In the genomic region with DNA sequence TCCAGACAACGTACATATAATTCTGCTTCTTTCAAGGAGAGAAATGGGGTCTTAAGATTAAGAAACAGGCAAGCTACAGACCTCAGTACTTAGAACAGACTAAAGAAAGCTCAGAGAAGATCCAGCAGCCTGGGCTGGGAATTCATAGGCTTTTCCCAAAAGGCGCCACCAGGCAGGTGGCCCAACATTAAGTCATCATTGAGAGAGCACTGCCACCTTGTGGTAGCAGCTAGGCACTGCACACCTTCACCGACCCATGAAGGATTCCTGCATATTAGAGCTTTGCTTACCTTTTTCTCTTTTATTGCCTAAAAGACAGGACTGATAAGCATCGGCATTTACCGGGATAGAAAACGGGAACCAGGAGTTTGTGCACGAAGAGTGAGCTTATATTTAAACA, we compare ENCODE assay signal across 7 mouse cellular contexts. TPM values are rescaled to one million over a fixed set of nuclear protein-coding genes. Genes with fewer than 3 reads are reported as not detected.
DNase-seq lines count a peak whose midpoint lies in the region; ATAC-seq and TF ChIP-seq lines count a peak whose summit lies in the region.

No protein-coding gene starts in this region.

- no peaks in the 10 kb centered on the region for H3K36me3 ChIP-seq in forebrain, embryonic 12.5 days (replicated peaks)
- H3K36me3 ChIP-seq in hindbrain, embryonic 12.5 days, result no peaks in the 10 kb centered on the region

- peak; percentile 1 for DNase-seq in Patski (ENCODE audit: low read depth, low spot score)
- DNase-seq in c-Kit-positive CD71-positive TER-119-negative erythroid progenitor cells, embryonic 14.5 days (ENCODE audit: low read depth), result peak; percentile 11
- peak; percentile 86 to 87 for DNase-seq in layer of hippocampus, postnatal 14 days (ENCODE audit: low spot score in 2 of 2)
- peak; percentile 75 for DNase-seq in right cerebral cortex, postnatal 14 days

- H3K27me3 ChIP-seq in Patski, result peaks cover 2% of the 10 kb centered on the region
- no peaks in the 10 kb centered on the region for H3K27me3 ChIP-seq in forebrain, embryonic 12.5 days
- no peaks in the 10 kb centered on the region for H3K27me3 ChIP-seq in hindbrain, embryonic 12.5 days

- H3K4me3 ChIP-seq in forebrain, embryonic 12.5 days (replicated peaks), result no peak overlapping the region
- no peak overlapping the region for H3K4me3 ChIP-seq in hindbrain, embryonic 12.5 days

- in situ Hi-C loops in Patski (cut with MboI; ENCODE audit: low pct_unique_long_range_greater_than_20kb), result no loop called here

- H3K9me3 ChIP-seq in forebrain, embryonic 12.5 days, result no peaks in the 10 kb centered on the region
- H3K9me3 ChIP-seq in hindbrain, embryonic 12.5 days (replicated peaks), result no peaks in the 10 kb centered on the region

- H3K27ac ChIP-seq in forebrain, embryonic 12.5 days, result no peak overlapping the region
- H3K27ac ChIP-seq in hindbrain, embryonic 12.5 days, result no peak overlapping the region

- TF ChIP-seq CTCF in Patski (IDR thresholded peaks at IDR 0.05), result peak; percentile 90

- peak; percentile 89 for ATAC-seq in Patski
- ATAC-seq in forebrain, embryonic 12.5 days (ENCODE audit: low FRiP score), result peak; percentile 53; the same call in 1 of the 2 replicates
- ATAC-seq in hindbrain, embryonic 12.5 days (ENCODE audit: low FRiP score), result peak; percentile 64; the same call in 1 of the 2 replicates
- ATAC-seq in megakaryocyte progenitor cell, adult 5-6 weeks (replicated peaks; ENCODE audit: poor library complexity), result peak; percentile 95

- CTCF ChIA-PET in Patski (lab: Charles Lee), result interaction anchor here (0.7 to 3.1 kb wide), 25 partner anchors 8 to 173 kb away, joined by 3 to 36 read pairs (median 5); a partner anchor contains a TSS

- WGBS in forebrain, embryonic 12.5 days, result 16% methylated on average over 7 of the region's 7 CpGs
- WGBS in hindbrain, embryonic 12.5 days, result 19% methylated on average over 7 of the region's 7 CpGs

- POLR2A ChIA-PET in Patski (lab: Charles Lee), result no interaction called here

- no peak overlapping the region for H3K9ac ChIP-seq in forebrain, embryonic 12.5 days
- H3K9ac ChIP-seq in hindbrain, embryonic 12.5 days, result no peak overlapping the region

- no peaks in the 10 kb centered on the region for H3K4me1 ChIP-seq in forebrain, embryonic 12.5 days
- H3K4me1 ChIP-seq in hindbrain, embryonic 12.5 days, result no peaks in the 10 kb centered on the region

- H3K4me2 ChIP-seq in forebrain, embryonic 12.5 days, result no peak overlapping the region
- no peak overlapping the region for H3K4me2 ChIP-seq in hindbrain, embryonic 12.5 days (replicated peaks)

RNA-seq across cellular contexts. Expression of a gene that starts 15.5 kb away (rescaled TPM):
- polyA plus RNA-seq in Patski (2021), result not detected
- polyA plus RNA-seq in forebrain, embryonic 12.5 days (2016; fragmentation: Nextera tagmentation; extraction: Ambion mirVana), result not detected in 2 replicates
- polyA plus RNA-seq in hindbrain, embryonic 12.5 days (2016; fragmentation: Nextera tagmentation; extraction: Ambion mirVana), result not detected in 2 replicates
- total RNA-seq in layer of hippocampus, postnatal 14 days (2021), result not detected
- total RNA-seq in megakaryocyte progenitor cell, adult 5-6 weeks (2015), result not detected in 2 replicates
- total RNA-seq in megakaryocyte progenitor cell, adult 5-6 weeks (2017), result not detected in 2 replicates

RNA-seq across cellular contexts. Expression of a gene that starts 21.4 kb away (rescaled TPM):
- not detected for polyA plus RNA-seq in Patski (2021)
- polyA plus RNA-seq in forebrain, embryonic 12.5 days (2016; fragmentation: Nextera tagmentation; extraction: Ambion mirVana), result not detected in 2 replicates
- not detected in 2 replicates for polyA plus RNA-seq in hindbrain, embryonic 12.5 days (2016; fragmentation: Nextera tagmentation; extraction: Ambion mirVana)
- total RNA-seq in layer of hippocampus, postnatal 14 days (2021), result not detected
- not detected in 2 replicates for total RNA-seq in megakaryocyte progenitor cell, adult 5-6 weeks (2015)
- not detected in 2 replicates for total RNA-seq in megakaryocyte progenitor cell, adult 5-6 weeks (2017)

RNA-seq across cellular contexts. Expression of a gene that starts 34.5 kb away (rescaled TPM):
- not detected for polyA plus RNA-seq in Patski (2021)
- polyA plus RNA-seq in forebrain, embryonic 12.5 days (2016; fragmentation: Nextera tagmentation; extraction: Ambion mirVana), result not detected in 2 replicates
- polyA plus RNA-seq in hindbrain, embryonic 12.5 days (2016; fragmentation: Nextera tagmentation; extraction: Ambion mirVana), result not detected in 2 replicates
- not detected for total RNA-seq in layer of hippocampus, postnatal 14 days (2021)
- total RNA-seq in megakaryocyte progenitor cell, adult 5-6 weeks (2015), result not detected in 2 replicates
- total RNA-seq in megakaryocyte progenitor cell, adult 5-6 weeks (2017), result not detected in 2 replicates

Comparison
In these comparisons a context has a peak if more than half of its experiments do, and no peak if none do; other contexts are left out.
1. DNase-seq: peak in every context shown above with its lines; median percentile 86 in layer of hippocampus, postnatal 14 days; 75 in right cerebral cortex, postnatal 14 days; 11 in c-Kit-positive CD71-positive TER-119-negative erythroid progenitor cells, embryonic 14.5 days; 1 in Patski.